Mouse (Mus musculus) CD4-positive, CD25-positive, alpha-beta regulatory T cell, adult 2 months (primary cell): Measurements from ENCODE around the gene Rnf115.

ENCODE experiments used
- DNase-seq: peaks from one replicate; pipeline ENCODE4 v3.0.0-alpha.2; 2012; ENCODE audit warnings: low read depth, low spot score

Gene Rnf115

DNA sequence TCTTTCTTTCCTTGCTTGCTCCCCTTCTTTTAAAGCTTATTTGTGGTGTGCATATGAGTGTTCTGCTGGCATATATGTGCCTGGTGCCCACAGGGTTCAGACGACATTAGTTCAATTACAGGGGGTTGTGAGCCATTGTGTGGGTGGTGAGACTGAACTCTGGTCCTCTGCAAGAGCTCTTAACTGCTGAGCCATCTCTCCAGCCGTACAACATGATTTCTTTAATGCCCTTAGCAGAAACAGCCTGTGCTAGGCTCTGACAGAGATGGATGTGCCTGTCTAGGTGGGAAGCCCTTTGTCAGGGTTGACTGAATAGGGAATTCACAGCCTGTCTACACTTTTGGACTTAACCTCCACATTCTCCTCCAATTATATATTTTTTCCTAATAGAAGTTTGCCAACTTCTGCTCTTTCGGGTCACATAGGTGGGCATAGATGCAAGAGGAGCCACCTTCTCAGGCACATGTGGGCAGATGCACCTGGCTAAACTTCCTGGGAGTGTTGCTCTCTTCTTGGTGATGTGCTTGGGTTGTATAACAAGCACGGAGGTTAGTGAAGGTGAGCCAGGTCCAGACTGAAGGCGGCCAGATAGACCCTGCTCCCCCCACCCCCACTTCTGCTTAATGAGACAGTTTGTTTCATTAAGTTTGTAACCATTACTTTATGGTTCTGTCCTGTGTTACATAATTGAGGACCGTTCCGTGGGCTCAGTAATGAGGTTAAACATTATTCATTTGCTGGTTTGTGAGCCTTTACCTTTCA is 107.3 kb downstream of the Rnf115 start:
- DNase-seq, result no peak

- no peak for DNase-seq
Measured at GRCm38 (mm10) chr3:96836414-96836813, 109.0 kb downstream of the Rnf115 start.

DNA sequence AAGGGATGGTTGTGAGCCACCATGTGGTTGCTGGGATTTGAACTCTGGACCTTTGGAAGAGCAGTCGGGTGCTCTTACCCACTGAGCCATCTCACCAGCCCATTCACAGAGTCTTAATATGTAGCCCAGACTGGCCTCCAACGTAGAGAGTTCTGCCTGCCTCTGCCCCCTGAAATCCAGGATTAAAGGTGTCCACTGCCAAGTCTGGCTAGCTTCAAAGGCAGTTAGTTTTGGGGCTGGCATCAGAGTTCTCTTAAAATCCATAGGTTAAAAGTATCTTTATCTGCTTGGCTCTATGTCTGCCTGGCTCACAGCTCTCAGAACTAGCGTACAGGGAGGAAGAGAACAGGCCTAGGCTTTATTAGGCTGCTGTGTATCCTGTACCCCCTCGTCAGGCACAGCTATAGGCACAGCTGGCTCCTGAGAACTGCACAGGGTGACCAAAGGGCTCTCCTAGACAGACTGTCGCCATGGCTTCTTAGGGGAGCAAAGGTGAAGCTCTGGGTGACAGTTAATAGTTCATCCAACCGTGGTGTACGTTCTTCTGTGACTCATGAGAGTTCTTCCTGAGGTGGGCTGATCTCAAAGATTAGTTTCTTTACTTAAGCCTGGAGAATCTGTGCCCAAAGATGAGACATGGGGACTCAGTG is 111.7 kb downstream of the Rnf115 start:
- DNase-seq, result no peak
